Mouse (Mus musculus): ENCODE measurements around the gene Cox19.

DNA sequence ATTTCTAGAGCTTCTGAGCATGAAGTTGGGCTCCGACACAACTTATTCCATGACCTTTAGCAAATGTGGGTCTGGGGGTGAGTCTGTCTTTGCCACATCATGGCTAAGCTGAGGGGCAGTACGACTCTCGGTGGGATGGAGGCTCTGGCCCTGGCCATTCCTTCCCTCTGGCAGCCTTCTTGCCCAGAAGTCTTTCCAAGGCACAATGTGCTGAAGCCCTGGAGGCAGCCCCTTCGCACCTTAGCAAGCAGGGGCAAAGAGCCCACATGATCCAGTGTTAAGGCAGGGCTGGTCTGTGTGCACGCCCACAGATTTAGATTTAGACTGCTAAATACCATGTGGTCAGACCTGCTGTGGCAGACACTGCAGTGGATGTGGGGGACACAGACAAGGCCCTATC, 47.6 kb upstream of the Cox19 start:
- TF ChIP-seq CTCF (IDR thresholded peaks at IDR 0.05; ENCODE audit: control insufficient read depth, insufficient read depth, low read length) = no peak
- no peak for TF ChIP-seq POLR2A (IDR thresholded peaks at IDR 0.05; ENCODE audit: borderline replicate concordance, control insufficient read depth, low read depth, low read length)
